Mouse (Mus musculus) small intestine, adult 2 months (tissue): Measurements from ENCODE around the gene Eif4g3.

Experiments used
- CTCF ChIP-seq: fragments of 200-500 bp; IDR thresholded peaks from 2 replicates; pipeline ENCODE4 v1.5.1; 2012; ENCODE audit warnings: low read depth, mild to moderate bottlenecking, control low read depth, inconsistent platforms, low read length, moderate library complexity, mixed read lengths; ENCODE audit not compliant: insufficient replicate concordance, insufficient read length; ENCODE audit errors: extremely low read depth
- POLR2A ChIP-seq: fragments of 200-500 bp; IDR thresholded peaks from 2 replicates; pipeline ENCODE4 v1.6.1; 2012; ENCODE audit warnings: low read depth, mild to moderate bottlenecking, control low read depth, inconsistent platforms, low read length, moderate library complexity

- TF ChIP-seq CTCF (no peak; the same call in 1 of the 2 replicates), POLR2A (no peak)
Observed at GRCm38 (mm10) chr4:138119740-138120139, 126.9 kb downstream of the Eif4g3 start.
